Mouse (Mus musculus): ENCODE results near the gene Aatf. TPM values are rescaled to one million over a fixed set of nuclear protein-coding genes. Genes with fewer than 3 reads are reported as not detected.
A peak's percentile ranks its signal among the peaks of the same experiment; 100 is the strongest.

Gene Aatf
- polyA plus RNA-seq, 1 experiment from 2014 or later: 54.8 TPM

DNA sequence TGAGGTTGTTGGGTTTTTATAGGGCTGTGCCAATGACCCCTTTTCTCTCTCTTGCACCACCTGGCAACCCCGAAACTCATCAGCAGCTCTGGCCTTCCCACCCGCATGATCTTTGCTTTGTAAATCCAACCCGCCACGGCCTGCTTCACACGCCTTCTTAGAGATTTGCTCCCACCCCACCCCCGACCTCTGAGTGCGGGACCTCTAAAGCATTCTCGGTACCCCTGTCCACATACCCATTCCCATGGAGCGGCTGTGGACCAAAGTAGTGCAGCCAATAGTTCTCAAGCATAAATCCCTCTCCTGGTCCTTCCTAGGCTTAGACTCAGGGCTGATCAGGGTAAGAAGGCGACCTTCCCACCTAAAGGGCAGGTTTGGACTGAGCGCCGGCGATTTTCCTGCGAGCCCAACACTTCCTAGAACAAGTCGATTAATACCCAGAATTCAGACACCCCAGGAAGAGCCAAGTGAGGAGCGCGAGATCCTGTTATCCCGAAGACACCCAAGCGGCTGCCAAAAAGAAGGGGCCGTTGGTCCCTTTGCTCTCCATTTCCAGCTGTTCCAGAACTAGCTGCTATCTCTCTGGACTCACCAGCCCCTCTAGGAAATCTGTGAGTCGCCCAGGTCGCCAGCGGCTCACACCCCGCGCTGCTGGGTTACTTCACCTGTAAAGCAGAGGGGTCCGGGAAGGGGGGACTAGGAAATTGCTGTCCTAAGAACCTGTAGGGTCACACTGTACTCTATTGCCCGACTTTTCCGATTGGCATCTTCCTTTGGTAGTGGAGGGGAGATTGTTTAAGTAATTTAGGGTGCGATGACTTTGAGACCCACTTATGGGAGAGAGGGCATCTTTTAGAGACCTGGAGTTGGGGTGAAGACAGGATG, 13.9 kb upstream of the Aatf start:
- no peak for ATAC-seq (replicated peaks)
- Histone ChIP-seq H3K4me3 (peak overlapping the region; percentile 41; the same call in 1 of the 2 replicates), H3K9me3 (no peaks in the 10 kb centered on the region), H3K4me1 (peaks cover 45% of the 10 kb centered on the region), H3K27ac (replicated peaks) (no peak overlapping the region), H3K36me3 (no peaks in the 10 kb centered on the region), H3K27me3 (peaks cover 96% of the 10 kb centered on the region), H3K9ac (replicated peaks) (no peak overlapping the region), H3K4me2 (replicated peaks) (no peak overlapping the region)
- WGBS: 2% methylated on average over 29 of the region's 29 CpGs

DNA sequence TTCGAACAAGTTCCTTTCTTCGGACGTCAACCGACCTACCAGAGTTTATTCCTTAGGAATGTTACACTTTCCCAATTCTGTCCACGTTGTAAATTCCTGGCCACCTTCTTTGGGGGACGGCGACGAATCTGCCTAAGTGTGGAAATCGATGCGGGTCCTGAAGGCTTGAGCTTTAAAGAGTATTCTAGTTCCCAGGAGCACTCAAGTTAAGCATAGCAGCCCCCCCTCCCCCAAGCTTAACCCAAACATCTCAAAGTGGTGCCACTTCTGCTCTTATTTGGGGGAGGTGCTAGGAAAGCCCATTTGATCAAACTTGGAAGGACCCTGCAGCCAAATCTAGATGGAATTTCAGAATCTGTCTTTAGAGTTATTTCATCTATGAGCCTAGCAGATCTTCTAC, 13.1 kb upstream of the Aatf start:
- Histone ChIP-seq H3K27ac (replicated peaks) (no peak overlapping the region), H3K9ac (replicated peaks) (no peak overlapping the region), H3K4me1 (peaks cover 45% of the 10 kb centered on the region), H3K27me3 (peaks cover 96% of the 10 kb centered on the region), H3K4me2 (replicated peaks) (no peak overlapping the region), H3K36me3 (no peaks in the 10 kb centered on the region), H3K4me3 (peak overlapping the region; percentile 41), H3K9me3 (no peaks in the 10 kb centered on the region)
- 0% methylated on average over 10 of the region's 10 CpGs for WGBS
- ATAC-seq (replicated peaks): no peak

DNA sequence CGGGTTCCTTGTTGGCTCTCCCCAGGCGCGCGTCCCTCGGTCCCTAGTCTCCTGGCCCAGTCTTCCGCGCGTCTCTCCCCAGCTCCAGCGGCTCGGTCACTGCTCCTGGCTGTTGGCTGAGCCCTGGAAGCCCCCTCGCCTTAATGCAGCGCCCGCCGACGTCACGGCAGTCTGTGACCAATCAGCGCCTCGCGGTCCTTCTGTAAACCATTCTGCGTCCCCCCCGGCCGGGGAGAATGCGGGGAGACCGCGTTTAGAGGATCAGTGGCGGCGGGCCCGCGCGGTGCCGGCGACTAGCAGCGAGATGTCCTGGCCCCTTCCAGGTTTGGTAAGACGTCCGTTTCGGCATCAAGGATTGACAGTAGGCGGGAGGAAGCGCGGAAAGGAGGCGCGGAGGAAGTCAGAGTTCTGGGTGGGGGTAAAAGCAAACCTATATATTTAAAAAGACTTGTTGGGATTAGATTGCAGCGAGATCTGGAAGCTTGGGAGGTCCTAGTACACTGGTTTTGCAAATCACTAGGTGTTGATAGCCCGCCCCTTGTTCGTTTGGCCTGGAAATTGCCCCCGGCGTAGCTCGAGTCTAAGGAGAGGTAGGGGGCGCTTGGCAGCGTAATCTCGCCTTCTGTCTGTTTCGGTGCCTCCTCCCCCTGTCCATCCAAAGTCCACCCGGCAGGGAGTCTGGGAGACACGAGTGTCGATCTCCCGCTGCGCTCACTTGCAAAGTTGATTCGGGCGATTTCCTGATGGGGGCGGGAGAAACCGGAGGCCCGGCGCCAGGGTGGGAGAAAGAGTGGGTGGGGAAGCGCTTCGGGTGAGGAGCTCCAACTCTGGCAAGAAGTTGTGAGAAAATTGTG, 12.3 kb upstream of the Aatf start, which contains the start of gene Lhx1:
Gene Lhx1 (minus strand): TSS at position 115 of the 854 bp plus-strand sequence.
- peaks cover 97% of the 10 kb centered on the region for H3K27me3 ChIP-seq
- H3K4me1 ChIP-seq: peaks cover 45% of the 10 kb centered on the region
- H3K4me2 ChIP-seq (replicated peaks): peak within 1 kb of the TSS; percentile 60
- H3K9ac ChIP-seq (replicated peaks): peak within 1 kb of the TSS; percentile 25
- ATAC-seq (replicated peaks): peak; percentile 57; the same call in 1 of the 2 replicates
- H3K36me3 ChIP-seq: no peaks in the 10 kb centered on the region
- H3K4me3 ChIP-seq: peak within 1 kb of the TSS; percentile 41
- no peak within 1 kb of the TSS for H3K27ac ChIP-seq (replicated peaks)
- under 1% methylated on average over 64 of the region's 64 CpGs for WGBS
- no peaks in the 10 kb centered on the region for H3K9me3 ChIP-seq

DNA sequence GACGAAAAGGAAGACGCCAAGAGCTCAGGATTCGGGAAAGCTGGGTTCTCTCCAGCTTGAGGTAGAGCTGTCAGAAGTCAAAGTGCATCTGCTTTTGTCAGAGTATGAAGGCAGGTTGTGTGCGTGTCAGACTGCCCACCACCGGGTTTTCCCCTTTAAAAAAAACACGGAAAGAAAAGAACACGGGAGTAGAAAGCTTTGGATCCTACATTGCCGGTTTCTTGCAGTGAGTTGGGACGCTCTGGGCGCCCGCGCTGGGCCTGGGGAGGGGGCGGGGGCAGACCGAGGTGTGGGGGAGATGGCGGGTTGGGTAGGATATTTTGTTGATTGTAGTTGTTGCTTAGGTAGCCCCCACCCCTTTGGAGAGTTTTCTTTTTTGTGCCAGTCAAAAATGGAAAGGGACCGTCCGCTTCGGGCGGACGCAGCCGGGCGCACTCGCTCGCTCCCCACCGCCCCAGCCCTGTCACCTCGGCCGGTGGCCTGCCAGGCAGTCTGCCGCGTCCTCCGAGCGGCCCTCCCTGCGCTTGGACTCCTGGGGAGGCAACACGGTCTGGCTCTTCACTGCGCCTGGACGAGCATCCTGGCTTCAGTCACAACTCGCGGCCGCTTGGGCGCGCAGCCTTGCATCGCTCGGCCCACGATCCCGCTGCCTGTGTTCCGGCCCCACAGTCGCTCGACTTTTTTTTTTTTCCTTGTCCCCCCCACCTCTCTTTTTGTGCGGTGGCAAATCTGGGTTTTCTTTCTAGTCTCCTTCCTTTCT, 11.4 kb upstream of the Aatf start:
- Histone ChIP-seq H3K9me3 (no peaks in the 10 kb centered on the region), H3K4me3 (peak overlapping the region; percentile 41), H3K4me2 (replicated peaks) (peak overlapping the region; percentile 60), H3K27me3 (peaks cover 97% of the 10 kb centered on the region), H3K4me1 (peaks cover 47% of the 10 kb centered on the region), H3K36me3 (no peaks in the 10 kb centered on the region), H3K9ac (replicated peaks) (0 out of 2 replicates have a peak overlapping the region, but pooled peaks have one; percentile 23), H3K27ac (replicated peaks) (no peak overlapping the region)
- under 1% methylated on average over 47 of the region's 48 CpGs for WGBS
- no peak; the same call in 1 of the 2 replicates for ATAC-seq (replicated peaks)

DNA sequence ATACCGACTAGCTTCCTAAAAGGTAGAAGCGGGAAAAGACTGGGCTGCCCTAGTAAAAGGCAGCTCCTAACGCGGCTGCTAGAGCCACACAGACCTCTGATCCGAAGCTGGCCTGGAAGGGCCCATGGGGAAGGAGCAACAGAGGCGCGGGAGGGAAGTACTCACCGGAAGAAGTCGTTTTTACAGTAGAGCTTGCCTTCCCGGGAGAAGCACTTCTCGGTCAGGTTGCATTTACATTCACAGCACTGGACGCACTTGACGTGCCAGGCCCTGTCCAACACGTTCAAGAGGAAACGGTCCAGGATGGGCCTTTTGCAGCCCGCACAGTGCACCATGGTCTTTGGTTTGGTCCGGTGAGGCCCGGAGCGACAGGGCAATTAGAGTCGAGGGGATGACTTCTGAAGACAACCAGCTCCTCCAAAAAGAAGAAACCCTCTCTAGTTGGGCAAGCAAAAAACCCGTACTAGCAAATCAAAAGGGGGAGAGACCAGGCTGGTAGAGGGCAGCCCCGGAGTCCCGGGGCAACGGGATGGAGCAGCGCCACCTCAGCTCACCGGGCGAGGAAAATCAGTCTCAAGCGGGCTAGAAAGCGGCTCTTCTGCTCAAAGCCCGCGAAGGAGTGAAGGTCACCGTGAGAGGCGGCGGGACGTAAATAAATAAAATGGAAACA, 10.7 kb upstream of the Aatf start:
- no peaks in the 10 kb centered on the region for H3K36me3 ChIP-seq
- no peak overlapping the region for H3K27ac ChIP-seq (replicated peaks)
- H3K4me3 ChIP-seq: peak overlapping the region; percentile 41
- H3K27me3 ChIP-seq: peaks cover 97% of the 10 kb centered on the region
- WGBS: under 1% methylated on average over 35 of the region's 35 CpGs
- no peak for ATAC-seq (replicated peaks)
- peaks cover 39% of the 10 kb centered on the region for H3K4me1 ChIP-seq
- no peak overlapping the region for H3K4me2 ChIP-seq (replicated peaks)
- H3K9me3 ChIP-seq: no peaks in the 10 kb centered on the region
- H3K9ac ChIP-seq (replicated peaks): no peak overlapping the region

DNA sequence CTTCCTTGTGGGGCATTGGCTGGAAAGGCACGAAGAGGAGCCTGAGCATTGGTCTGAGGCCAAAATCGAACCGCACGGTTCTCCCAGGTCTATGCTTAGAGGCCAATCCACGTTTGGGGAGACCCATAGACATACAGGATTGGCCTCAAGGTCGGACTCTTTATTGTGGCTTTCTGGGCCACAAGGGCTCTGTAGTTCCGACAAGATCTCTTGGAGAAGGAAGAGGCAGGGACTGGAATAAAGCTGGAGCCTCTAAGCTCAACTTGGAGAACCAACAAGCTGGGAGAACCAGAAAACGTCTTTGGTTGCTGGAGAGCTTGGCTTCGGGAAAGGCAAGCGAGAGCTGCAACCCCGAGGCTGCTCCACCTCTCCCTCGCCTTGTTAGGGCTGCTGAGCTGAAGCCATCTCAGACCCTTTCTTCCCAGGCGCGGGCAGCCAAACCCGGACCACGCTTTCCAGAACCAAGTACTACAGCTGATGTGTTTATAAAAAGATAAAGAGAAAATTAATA, 10.1 kb upstream of the Aatf start:
- no peak overlapping the region for H3K27ac ChIP-seq (replicated peaks)
- H3K9me3 ChIP-seq: no peaks in the 10 kb centered on the region
- H3K4me3 ChIP-seq: peak overlapping the region; percentile 41
- no peak for ATAC-seq (replicated peaks)
- no peak overlapping the region for H3K9ac ChIP-seq (replicated peaks)
- H3K36me3 ChIP-seq: no peaks in the 10 kb centered on the region
- H3K27me3 ChIP-seq: peaks cover 98% of the 10 kb centered on the region
- 1% methylated on average over 16 of the region's 16 CpGs for WGBS
- H3K4me2 ChIP-seq (replicated peaks): no peak overlapping the region
- peaks cover 38% of the 10 kb centered on the region for H3K4me1 ChIP-seq

DNA sequence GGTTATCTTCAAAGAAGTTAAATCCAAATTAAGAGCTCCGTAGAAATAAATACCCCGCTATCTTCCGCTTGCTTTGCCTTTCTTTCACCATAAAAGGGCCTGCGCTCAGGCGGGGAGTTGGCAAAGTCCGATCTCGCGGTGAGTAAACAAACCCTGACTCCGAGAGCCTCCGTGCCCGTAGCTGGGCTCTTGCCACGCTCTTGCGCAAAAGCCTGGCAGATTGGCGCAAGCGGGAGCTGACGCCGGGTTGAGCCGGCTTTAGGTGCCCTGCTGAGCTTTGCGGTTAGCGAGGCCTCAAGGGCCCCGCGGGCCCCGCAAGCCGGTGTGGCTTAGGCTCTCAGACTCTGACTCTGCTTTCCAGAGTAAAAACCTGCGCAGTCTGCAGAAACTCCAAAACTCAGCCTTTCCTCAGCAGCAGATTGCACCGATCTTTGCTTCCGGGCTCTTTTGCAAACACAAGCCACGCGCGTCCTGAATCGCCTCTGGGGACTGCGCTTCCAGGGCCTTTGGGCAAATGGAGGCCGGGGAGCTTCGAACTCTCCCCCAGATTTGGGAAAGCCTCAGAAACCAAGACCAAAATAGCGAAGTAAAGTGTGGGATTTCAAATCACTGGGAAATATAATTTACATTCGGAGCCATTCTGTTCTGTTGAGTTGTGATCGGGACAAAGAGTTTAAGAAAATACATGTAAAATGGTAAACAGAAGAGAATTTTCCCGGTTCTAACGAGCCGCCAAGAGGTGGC, 9.4 kb upstream of the Aatf start:
- H3K27ac ChIP-seq (replicated peaks): no peak overlapping the region
- H3K9ac ChIP-seq (replicated peaks): no peak overlapping the region

DNA sequence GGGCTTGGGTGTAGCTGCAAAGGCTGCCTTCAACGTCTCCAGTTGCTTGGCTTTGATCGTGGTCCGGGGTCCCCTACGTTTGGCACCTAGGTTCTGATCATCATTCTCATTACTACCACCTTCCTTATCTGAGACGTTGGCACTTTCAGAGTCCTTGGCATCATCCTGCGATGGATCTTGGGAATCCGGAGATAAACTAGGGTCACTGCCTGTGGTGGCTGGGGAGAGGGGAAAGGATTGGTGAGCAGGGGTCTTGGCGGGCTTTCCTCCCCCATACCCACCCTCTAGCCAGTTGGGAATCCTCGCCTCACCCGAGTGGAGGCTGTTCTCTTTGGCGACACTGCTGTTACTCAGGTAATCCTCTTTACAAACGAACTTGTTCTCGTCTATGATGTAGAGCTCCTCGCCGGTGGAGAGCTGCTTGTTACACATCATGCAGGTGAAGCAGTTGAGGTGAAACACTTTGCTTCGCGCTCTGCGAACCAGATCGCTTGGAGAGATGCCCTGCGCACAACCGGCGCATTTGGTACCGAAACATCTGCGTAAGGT, 8.5 kb upstream of the Aatf start:
- peaks cover 94% of the 10 kb centered on the region for H3K27me3 ChIP-seq

More for the DNA sequence above, 9.4 kb upstream of the Aatf start:
- Histone ChIP-seq H3K4me3 (peak overlapping the region; percentile 41), H3K9me3 (no peaks in the 10 kb centered on the region), H3K27me3 (peaks cover 96% of the 10 kb centered on the region), H3K36me3 (no peaks in the 10 kb centered on the region), H3K4me1 (peaks cover 38% of the 10 kb centered on the region), H3K4me2 (replicated peaks) (peak overlapping the region; percentile 13; the same call in 1 of the 2 replicates)
- ATAC-seq (replicated peaks): no peak
- under 1% methylated on average over 40 of the region's 40 CpGs for WGBS

DNA sequence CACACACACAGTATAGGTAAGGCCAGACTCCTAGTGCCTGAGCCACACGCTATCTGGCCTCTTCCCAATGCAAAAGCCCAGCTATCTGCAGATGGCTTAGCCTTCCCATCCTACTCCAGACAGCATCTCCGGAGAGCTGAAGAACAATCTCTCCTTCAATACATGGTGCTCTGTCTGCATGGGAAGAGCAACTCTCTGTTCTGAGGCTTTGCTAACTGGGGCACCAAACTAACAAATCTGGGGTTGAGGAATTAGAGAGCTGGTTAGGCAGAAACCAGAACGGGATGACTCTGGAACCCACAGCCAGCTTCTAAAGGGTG, 7.7 kb upstream of the Aatf start:
- ATAC-seq (replicated peaks): no peak
- no peak overlapping the region for H3K9ac ChIP-seq (replicated peaks)
- H3K4me1 ChIP-seq: peaks cover 34% of the 10 kb centered on the region
- H3K9me3 ChIP-seq: no peaks in the 10 kb centered on the region
- H3K4me3 ChIP-seq: 0 out of 2 replicates have a peak overlapping the region, but pooled peaks have one; percentile 1
- H3K27me3 ChIP-seq: peaks cover 94% of the 10 kb centered on the region
- H3K27ac ChIP-seq (replicated peaks): no peak overlapping the region
- 5% methylated on average over 3 of the region's 3 CpGs for WGBS
- H3K4me2 ChIP-seq (replicated peaks): no peak overlapping the region
- no peaks in the 10 kb centered on the region for H3K36me3 ChIP-seq

More for the DNA sequence above, 8.5 kb upstream of the Aatf start:
- Histone ChIP-seq H3K9ac (replicated peaks) (no peak overlapping the region), H3K4me1 (peaks cover 38% of the 10 kb centered on the region), H3K4me2 (replicated peaks) (no peak overlapping the region), H3K9me3 (no peaks in the 10 kb centered on the region), H3K27ac (replicated peaks) (no peak overlapping the region), H3K4me3 (peak overlapping the region; percentile 41; the same call in 1 of the 2 replicates), H3K36me3 (no peaks in the 10 kb centered on the region)
- 4% methylated on average over 24 of the region's 24 CpGs for WGBS
- ATAC-seq (replicated peaks): no peak

DNA sequence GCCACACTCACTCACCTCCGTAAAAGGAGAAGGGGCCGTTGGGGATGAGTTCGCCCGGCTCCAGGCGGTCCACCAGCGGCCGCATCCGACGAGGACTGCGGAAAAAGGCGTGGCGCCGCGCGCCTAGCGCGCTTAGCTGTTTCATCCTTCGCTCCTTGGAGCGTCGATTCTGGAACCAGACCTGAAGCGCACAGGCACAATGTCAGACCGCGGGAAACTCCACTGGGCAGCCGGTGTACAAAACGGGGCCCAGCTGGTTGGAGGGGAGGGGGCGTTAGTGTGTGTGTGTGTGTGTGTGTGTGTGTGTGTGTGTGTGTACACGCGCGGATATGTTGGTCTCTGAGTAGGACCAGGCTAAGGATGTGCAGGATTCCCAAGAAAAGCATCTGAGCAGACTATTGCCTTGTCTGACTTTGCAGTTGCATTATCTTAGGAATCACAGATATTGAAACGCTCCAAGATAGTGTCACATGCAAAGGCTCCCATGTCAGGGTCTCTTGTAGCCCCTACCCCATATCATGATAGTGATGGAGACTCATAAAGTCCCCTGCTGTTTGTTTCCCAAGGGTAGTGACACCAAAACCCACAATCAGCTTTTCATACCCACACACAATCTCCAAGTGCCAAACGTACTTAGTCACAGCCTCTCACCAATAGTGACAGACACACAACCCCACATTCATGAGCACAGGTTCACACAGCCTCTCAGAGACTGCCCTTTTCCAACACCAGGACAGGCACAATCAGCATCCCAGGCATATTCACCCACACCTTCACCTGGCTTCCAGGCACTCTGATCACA, 7.1 kb upstream of the Aatf start:
- 2% methylated on average over 31 of the region's 31 CpGs for WGBS
- no peaks in the 10 kb centered on the region for H3K36me3 ChIP-seq
- H3K9me3 ChIP-seq: no peaks in the 10 kb centered on the region
- peaks cover 94% of the 10 kb centered on the region for H3K27me3 ChIP-seq
- no peak for ATAC-seq (replicated peaks)
- H3K27ac ChIP-seq (replicated peaks): no peak overlapping the region
- no peak overlapping the region for H3K9ac ChIP-seq (replicated peaks)
- H3K4me3 ChIP-seq: 0 out of 2 replicates have a peak overlapping the region, but pooled peaks have one; percentile 6
- H3K4me1 ChIP-seq: peaks cover 28% of the 10 kb centered on the region
- 0 out of 2 replicates have a peak overlapping the region, but pooled peaks have one; percentile 5 for H3K4me2 ChIP-seq (replicated peaks)

Measured in forebrain, embryonic 15.5 days (tissue).